Mouse (Mus musculus) stomach, embryonic 16.5 days (tissue): ENCODE measurements at regions not wholly inside any gene's neighbourhood (a gene's known extent, or its start where the extent isn't known, plus 50 kb on each side); places are given as distances from the start of the nearest gene placed in this dataset.

Source experiments
- ATAC-seq: fragments of 200-750 bp; cut with Nextera tagmentation; 2 replicates; pipeline ENCODE4 v1.8.0; 2017; ENCODE audit warnings: moderate number of reproducible peaks, moderate TSS enrichment; ENCODE audit not compliant: insufficient read depth, low FRiP score
- H3K27ac ChIP-seq: fragments of 300-500 bp; sonication (generic); 2 replicates; pipeline ENCODE4 v1.5.1; 2014; ENCODE audit warnings: low read length
- H3K27me3 ChIP-seq: fragments of 300-500 bp; sonication (generic); 2 replicates; pipeline ENCODE4 v1.6.1; 2014; ENCODE audit warnings: low read length, control low read depth, mixed read lengths; ENCODE audit not compliant: control insufficient read depth, insufficient read depth
- H3K36me3 ChIP-seq: fragments of 300-500 bp; sonication (generic); 2 replicates; pipeline ENCODE4 v1.6.1; 2014; ENCODE audit warnings: low read length; ENCODE audit not compliant: control insufficient read depth, insufficient read depth
- H3K4me1 ChIP-seq: fragments of 300-500 bp; sonication (generic); 2 replicates; pipeline ENCODE4 v1.6.1; 2014; ENCODE audit warnings: low read length, control low read depth, mixed read lengths; ENCODE audit not compliant: control insufficient read depth, insufficient read depth
- H3K4me2 ChIP-seq: fragments of 300-500 bp; sonication (generic); 2 replicates; pipeline ENCODE4 v1.6.1; 2014; ENCODE audit warnings: low read depth, low read length, mixed read lengths
- H3K4me3 ChIP-seq: fragments of 300-500 bp; sonication (generic); replicated peaks from 2 replicates; pipeline ENCODE4 v1.5.1; 2014; ENCODE audit warnings: mild to moderate bottlenecking, low read length
- H3K9ac ChIP-seq: fragments of 300-500 bp; sonication (generic); 2 replicates; pipeline ENCODE4 v1.6.1; 2014; ENCODE audit warnings: low read length
- H3K9me3 ChIP-seq: fragments of 300-500 bp; sonication (generic); replicated peaks from 2 replicates; pipeline ENCODE4 v1.6.1; 2016; ENCODE audit warnings: low read length, control low read depth; ENCODE audit not compliant: control insufficient read depth
- WGBS: fragments of 180-500 bp; shearing (Covaris S2); extraction: QIAGEN DNeasy Blood & Tissue Kit; methylation state at CpG from one replicate; pipeline ENCODE4 v1.1.7; 2014; 5-methylcytosine and 5-hydroxymethylcytosine counted together

GRCm38 (mm10) chr2:128277387-128278123 is 151.7 kb downstream of the Bcl2l11 start:
- no peak overlapping the region for H3K4me2 ChIP-seq
- no peak for ATAC-seq
- H3K27me3 ChIP-seq, result no peaks in the 10 kb centered on the region
- H3K27ac ChIP-seq, result no peak overlapping the region
- no peaks in the 10 kb centered on the region for H3K36me3 ChIP-seq
- H3K9me3 ChIP-seq, result no peaks in the 10 kb centered on the region
- no peaks in the 10 kb centered on the region; the same call in 1 of the 2 replicates for H3K4me1 ChIP-seq
- no peak overlapping the region for H3K4me3 ChIP-seq
- no peak overlapping the region for H3K9ac ChIP-seq
- 63% methylated on average over 4 of the region's 4 CpGs for WGBS

- H3K36me3 ChIP-seq, result no peaks in the 10 kb centered on the region
- H3K9me3 ChIP-seq, result no peaks in the 10 kb centered on the region
- no peak overlapping the region for H3K4me2 ChIP-seq
- H3K9ac ChIP-seq, result no peak overlapping the region
- H3K4me3 ChIP-seq, result no peak overlapping the region
- no peak for ATAC-seq
- H3K27ac ChIP-seq, result no peak overlapping the region
- H3K27me3 ChIP-seq, result no peaks in the 10 kb centered on the region
- no peaks in the 10 kb centered on the region; the same call in 1 of the 2 replicates for H3K4me1 ChIP-seq
- 86% methylated on average over 5 of the region's 5 CpGs for WGBS
These were observed 152.2 kb downstream of the Bcl2l11 start for GRCm38 (mm10) chr2:128278124-128278432.

- H3K4me1 ChIP-seq, result no peaks in the 10 kb centered on the region; the same call in 1 of the 2 replicates
- H3K4me2 ChIP-seq, result peak overlapping the region; percentile 40; the same call in 1 of the 2 replicates
- H3K27me3 ChIP-seq, result no peaks in the 10 kb centered on the region
- H3K36me3 ChIP-seq, result no peaks in the 10 kb centered on the region
- no peaks in the 10 kb centered on the region for H3K9me3 ChIP-seq
- H3K4me3 ChIP-seq, result no peak overlapping the region
- no peak overlapping the region for H3K9ac ChIP-seq
- 0 out of 2 replicates have a peak, but pooled peaks have one; percentile 39 for ATAC-seq
- no peak overlapping the region for H3K27ac ChIP-seq
- WGBS, result 33% methylated on average over 12 of the region's 12 CpGs
These were observed 152.8 kb downstream of the Bcl2l11 start for GRCm38 (mm10) chr2:128278608-128279081.

DNA sequence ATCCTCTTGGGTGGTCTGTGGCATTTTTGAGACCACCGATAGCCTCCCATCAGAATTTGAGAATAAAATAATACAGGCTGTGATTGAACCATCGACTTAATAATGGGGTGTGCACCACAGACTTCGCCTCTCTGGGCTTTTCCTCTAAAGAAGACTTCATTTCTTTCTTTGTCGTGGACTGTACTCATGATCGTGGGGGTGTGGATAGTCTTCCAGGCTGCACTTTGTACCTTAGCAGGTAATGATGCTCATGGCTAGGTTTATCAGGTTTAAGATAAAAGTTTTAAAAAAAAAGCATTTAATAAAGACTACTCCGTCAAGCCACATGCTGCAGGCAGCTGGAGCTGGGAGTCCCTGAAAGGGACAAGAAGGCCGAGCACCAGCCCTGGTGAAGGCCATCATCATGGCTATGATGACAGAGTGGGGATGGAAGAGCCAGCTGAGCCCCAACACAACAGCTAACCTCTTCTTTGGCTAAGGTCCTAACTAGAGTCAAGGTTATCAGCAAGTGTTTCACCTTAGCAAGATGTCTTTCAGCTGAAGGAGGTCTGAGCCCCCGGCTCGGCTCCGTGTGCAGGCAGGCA is 153.4 kb downstream of the Bcl2l11 start:
- ATAC-seq, result no peak
- no peaks in the 10 kb centered on the region for H3K27me3 ChIP-seq

DNA sequence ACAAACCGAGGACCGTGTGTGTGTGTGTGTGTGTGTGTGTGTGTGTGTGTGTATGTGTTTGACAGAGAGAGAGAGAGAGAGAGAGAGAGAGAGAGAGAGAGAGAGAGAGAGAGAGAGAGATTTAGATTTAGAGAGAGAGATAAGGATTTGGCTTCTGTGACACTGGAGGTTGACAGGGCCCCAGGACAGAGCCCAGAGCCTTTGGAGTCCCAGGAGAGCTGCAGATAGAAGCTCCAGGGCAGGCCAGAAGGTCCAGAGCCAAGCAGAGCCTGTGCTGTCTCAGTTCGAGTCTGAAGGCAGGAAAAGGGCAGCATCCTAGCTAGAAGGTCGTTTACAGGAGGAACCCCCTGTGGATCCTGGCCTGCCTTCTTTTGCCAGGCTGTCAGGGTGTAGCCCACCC is 156.8 kb downstream of the Bcl2l11 start:
- Histone ChIP-seq H3K27ac (no peak overlapping the region), H3K9me3 (no peaks in the 10 kb centered on the region), H3K27me3 (no peaks in the 10 kb centered on the region), H3K4me3 (no peak overlapping the region), H3K36me3 (no peaks in the 10 kb centered on the region), H3K9ac (no peak overlapping the region), H3K4me2 (no peak overlapping the region), H3K4me1 (peaks cover 14% of the 10 kb centered on the region)
- 38% methylated on average over 4 of the region's 4 CpGs for WGBS
- no peak for ATAC-seq

More for the DNA sequence above, 153.4 kb downstream of the Bcl2l11 start:
- Histone ChIP-seq H3K27ac (no peak overlapping the region), H3K36me3 (no peaks in the 10 kb centered on the region), H3K4me1 (peaks cover 2% of the 10 kb centered on the region; the same call in 1 of the 2 replicates), H3K9ac (no peak overlapping the region), H3K4me3 (no peak overlapping the region), H3K4me2 (no peak overlapping the region), H3K9me3 (no peaks in the 10 kb centered on the region)
- WGBS, result 63% methylated on average over 10 of the region's 10 CpGs

- Histone ChIP-seq H3K36me3 (no peaks in the 10 kb centered on the region), H3K27me3 (no peaks in the 10 kb centered on the region), H3K4me1 (peaks cover 14% of the 10 kb centered on the region), H3K9me3 (no peaks in the 10 kb centered on the region), H3K27ac (no peak overlapping the region), H3K4me2 (no peak overlapping the region), H3K9ac (no peak overlapping the region), H3K4me3 (no peak overlapping the region)
- WGBS, result 35% methylated on average over 7 of the region's 7 CpGs
- peak; percentile 90 for ATAC-seq
These were observed 159.1 kb downstream of the Bcl2l11 start for GRCm38 (mm10) chr2:128284822-128285421.

DNA sequence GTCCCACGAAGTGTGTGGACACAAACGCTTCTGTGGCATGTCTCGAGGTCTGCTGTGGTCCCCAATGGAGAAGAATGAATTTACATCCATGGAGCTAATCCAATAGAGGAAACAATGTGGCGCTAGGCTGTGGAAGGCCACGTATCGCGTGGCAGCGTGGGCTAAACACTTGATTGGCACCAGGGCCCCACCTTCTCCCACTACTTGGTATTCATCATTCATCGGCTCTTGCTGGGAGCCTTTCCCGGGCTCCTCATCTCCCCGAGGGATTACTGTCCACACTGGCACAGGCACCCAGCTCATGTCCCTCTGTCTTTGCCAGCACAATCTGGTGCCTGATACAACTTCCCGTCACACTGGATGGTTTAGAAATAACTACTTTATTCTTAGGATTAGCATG is 159.6 kb downstream of the Bcl2l11 start:
- Histone ChIP-seq H3K27ac (no peak overlapping the region), H3K4me1 (peaks cover 14% of the 10 kb centered on the region), H3K9ac (no peak overlapping the region), H3K9me3 (no peaks in the 10 kb centered on the region), H3K27me3 (no peaks in the 10 kb centered on the region), H3K36me3 (no peaks in the 10 kb centered on the region), H3K4me2 (no peak overlapping the region), H3K4me3 (no peak overlapping the region)
- 90% methylated on average over 12 of the region's 12 CpGs for WGBS
- ATAC-seq, result no peak

GRCm38 (mm10) chr2:128288138-128288551 is 162.3 kb downstream of the Bcl2l11 start:
- peaks cover 14% of the 10 kb centered on the region for H3K4me1 ChIP-seq
- no peaks in the 10 kb centered on the region for H3K27me3 ChIP-seq
- ATAC-seq, result no peak
- no peak overlapping the region for H3K4me2 ChIP-seq
- H3K27ac ChIP-seq, result no peak overlapping the region
- no peak overlapping the region for H3K9ac ChIP-seq
- no peak overlapping the region for H3K4me3 ChIP-seq
- H3K9me3 ChIP-seq, result no peaks in the 10 kb centered on the region; the same call in 1 of the 2 replicates
- 56% methylated on average over 12 of the region's 12 CpGs for WGBS
- no peaks in the 10 kb centered on the region for H3K36me3 ChIP-seq

DNA sequence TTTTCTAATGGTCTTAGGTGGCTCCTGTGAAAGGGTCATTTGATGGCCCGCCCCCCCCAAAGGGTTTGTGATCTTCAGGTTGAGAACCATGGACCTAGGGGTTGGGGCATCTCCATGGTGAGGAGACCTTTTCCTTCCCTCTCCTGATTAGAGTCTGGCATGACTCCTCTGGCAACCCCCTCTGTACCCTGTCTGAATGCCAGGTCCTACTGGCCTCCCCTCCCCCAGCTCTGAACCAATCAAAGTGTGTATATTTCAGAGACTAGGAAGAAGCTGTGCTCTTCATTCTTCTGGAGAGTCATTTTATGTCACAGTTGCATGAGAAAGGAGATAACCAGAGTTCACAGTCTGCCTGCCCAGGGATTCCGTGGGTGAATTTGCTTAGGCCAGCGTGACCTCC is 164.8 kb downstream of the Bcl2l11 start:
- H3K9ac ChIP-seq, result no peak overlapping the region
- ATAC-seq, result no peak
- no peak overlapping the region for H3K4me2 ChIP-seq
- no peaks in the 10 kb centered on the region; the same call in 1 of the 2 replicates for H3K9me3 ChIP-seq
- H3K27me3 ChIP-seq, result no peaks in the 10 kb centered on the region
- 92% methylated on average over 3 of the region's 3 CpGs for WGBS
- H3K36me3 ChIP-seq, result no peaks in the 10 kb centered on the region
- H3K4me1 ChIP-seq, result no peaks in the 10 kb centered on the region
- no peak overlapping the region for H3K27ac ChIP-seq
- H3K4me3 ChIP-seq, result no peak overlapping the region
